8 mouse cellular contexts compared by ENCODE assay signal in the genomic region with DNA sequence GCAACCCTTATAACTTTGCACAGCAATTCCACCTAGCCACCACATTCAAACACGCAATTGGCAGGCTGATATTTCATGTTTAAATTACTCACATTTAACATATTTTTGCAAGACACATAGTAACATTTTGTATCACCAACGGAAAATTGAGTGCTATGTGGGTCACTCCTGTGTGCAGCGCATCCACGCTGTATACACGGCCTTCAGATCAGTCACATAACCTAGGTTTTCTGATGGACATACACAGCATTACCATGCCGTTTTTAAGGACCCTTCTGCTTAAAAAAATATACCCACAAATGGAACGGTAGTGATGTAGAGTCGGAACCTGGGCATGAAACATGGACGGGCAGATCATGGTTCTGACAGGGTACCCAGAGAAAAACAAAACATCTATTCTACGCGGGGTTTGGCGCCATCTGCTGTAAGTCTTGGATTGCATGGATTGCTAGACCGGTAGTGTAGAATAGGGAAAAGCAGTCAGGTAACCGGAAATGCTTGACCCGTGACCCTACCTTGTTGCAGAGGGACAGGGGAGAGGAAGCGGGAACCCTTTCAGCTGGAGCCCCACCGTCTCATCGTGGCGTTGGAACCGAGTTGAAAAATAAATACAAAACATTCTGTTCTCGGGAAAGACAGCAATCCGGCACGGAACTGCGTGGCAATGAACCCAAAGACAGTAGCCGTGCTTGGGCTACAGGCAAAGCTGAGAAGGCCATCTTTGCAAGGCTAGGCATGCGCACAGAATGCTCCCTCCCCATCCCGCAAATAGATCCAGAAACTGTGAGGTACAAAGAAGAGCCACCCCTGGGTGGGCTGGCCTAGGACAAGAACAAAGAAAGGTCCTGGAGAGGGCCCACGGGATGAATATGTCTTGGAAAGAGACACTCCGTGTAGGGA. TPM values are rescaled to one million over a fixed set of nuclear protein-coding genes. Genes with fewer than 3 reads are reported as not detected.
DNase-seq lines count a peak whose midpoint lies in the region; ATAC-seq and TF ChIP-seq lines count a peak whose summit lies in the region.

No protein-coding gene starts in this region.

- 43% methylated on average over 29 of the region's 29 CpGs for WGBS in forebrain, embryonic 15.5 days
- WGBS in hindbrain, embryonic 10.5 days = 44% methylated on average over 29 of the region's 29 CpGs
- 37% methylated on average over 29 of the region's 29 CpGs for WGBS in lung, adult 2 months

- no peak overlapping the region for H3K4me3 ChIP-seq in MEL (ENCODE audit: control insufficient read depth in 1 of 2, insufficient read depth in 1 of 2, low read depth in 2 of 2, low read length in 2 of 2)
- H3K4me3 ChIP-seq in forebrain, embryonic 15.5 days = peak overlapping the region; percentile 8; the same call in 1 of the 2 replicates
- 0 out of 2 replicates have a peak overlapping the region, but pooled peaks have one; percentile 23 for H3K4me3 ChIP-seq in hindbrain, embryonic 10.5 days
- H3K4me3 ChIP-seq in layer of hippocampus, adult 2 months = peak overlapping the region; percentile 30; the same call in 1 of the 2 replicates
- peak overlapping the region; percentile 11 for H3K4me3 ChIP-seq in lung, adult 2 months (replicated peaks; ENCODE audit: extremely low read depth, low read depth, low read length)

- peak; percentile 37 for DNase-seq in MEL (ENCODE audit: low read depth, low spot score)
- DNase-seq in cerebellum, adult 11 months = peak; percentile 50
- DNase-seq in hindbrain, embryonic 10.5 days (ENCODE audit: low spot score) = peak; percentile 65
- peak; percentile 77 for DNase-seq in layer of hippocampus, adult 2 months (ENCODE audit: low spot score in 2 of 2)
- DNase-seq in lung, adult 2 months = peak; percentile 63
- DNase-seq in ovary, postnatal 36 days (ENCODE audit: low spot score) = peak; percentile 66
- no peak for DNase-seq in spleen, postnatal 14 days (ENCODE audit: low spot score in 2 of 2)

- ATAC-seq in forebrain, embryonic 15.5 days (replicated peaks) = peak; percentile 46

- no peak overlapping the region for H3K27ac ChIP-seq in MEL (ENCODE audit: control insufficient read depth, low read depth, low read length)
- H3K27ac ChIP-seq in forebrain, embryonic 15.5 days (replicated peaks) = no peak overlapping the region
- no peak overlapping the region for H3K27ac ChIP-seq in hindbrain, embryonic 10.5 days
- H3K27ac ChIP-seq in layer of hippocampus, adult 2 months = no peak overlapping the region

- TF ChIP-seq RAD21 in MEL (IDR thresholded peaks at IDR 0.05; ENCODE audit: low read depth, low read length) = peak; percentile 77

- peak overlapping the region; percentile 22 for H3K4me2 ChIP-seq in forebrain, embryonic 15.5 days (replicated peaks)

- no peaks in the 10 kb centered on the region for H3K79me2 ChIP-seq in MEL (ENCODE audit: control insufficient read depth, insufficient read depth, low read length, poor library complexity)

- no peaks in the 10 kb centered on the region; a peak in 1 of 4 replicates for H3K27me3 ChIP-seq in MEL (ENCODE audit: control insufficient read depth in 1 of 2, insufficient read depth in 2 of 2, low read length in 2 of 2)
- no peaks in the 10 kb centered on the region for H3K27me3 ChIP-seq in forebrain, embryonic 15.5 days
- peaks cover 7% of the 10 kb centered on the region; the same call in 1 of the 2 replicates for H3K27me3 ChIP-seq in hindbrain, embryonic 10.5 days (ENCODE audit: insufficient read depth, poor library complexity, severe bottlenecking)

- peak; percentile 48 to 67 (median 59) for TF ChIP-seq CTCF in MEL (IDR thresholded peaks at IDR 0.05 in 2 of 3, conservative IDR thresholded peaks at IDR 0.05 in 1 of 3; ENCODE audit: control insufficient read depth in 1 of 3, insufficient read depth in 1 of 3, low read depth in 2 of 3, low read length in 3 of 3, poor library complexity in 1 of 3, severe bottlenecking in 1 of 3)
- TF ChIP-seq CTCF in layer of hippocampus, adult 2 months (conservative IDR thresholded peaks at IDR 0.05) = peak; percentile 85
- peak; percentile 47 for TF ChIP-seq CTCF in lung, adult 2 months (IDR thresholded peaks at IDR 0.05; ENCODE audit: insufficient read depth, low read length)

- H3K9ac ChIP-seq in MEL (ENCODE audit: control insufficient read depth, low read depth, low read length, poor library complexity, severe bottlenecking) = no peak overlapping the region
- H3K9ac ChIP-seq in forebrain, embryonic 15.5 days (replicated peaks) = no peak overlapping the region

- H3K4me1 ChIP-seq in MEL (ENCODE audit: control insufficient read depth in 1 of 2, insufficient read depth in 2 of 2, low read length in 2 of 2) = peaks cover under 1 to 4% of the 10 kb centered on the region in 2 experiments
- H3K4me1 ChIP-seq in forebrain, embryonic 15.5 days = peaks cover 4% of the 10 kb centered on the region; the same call in 1 of the 2 replicates
- H3K4me1 ChIP-seq in hindbrain, embryonic 10.5 days (replicated peaks) = peaks cover 8% of the 10 kb centered on the region; the same call in 1 of the 2 replicates
- H3K4me1 ChIP-seq in lung, adult 2 months (ENCODE audit: control insufficient read depth, insufficient read depth, low read length) = 0 out of 2 replicates have a peak, but pooled peaks cover 3% of the 10 kb centered on the region

- no peaks in the 10 kb centered on the region for H3K9me3 ChIP-seq in MEL (replicated peaks; ENCODE audit: insufficient read depth, low read length)
- no peaks in the 10 kb centered on the region for H3K9me3 ChIP-seq in forebrain, embryonic 15.5 days
- H3K9me3 ChIP-seq in hindbrain, embryonic 10.5 days = no peaks in the 10 kb centered on the region

- peaks cover 0 to 2% of the 10 kb centered on the region in 2 experiments; a peak in 1 of 4 replicates for H3K36me3 ChIP-seq in MEL (ENCODE audit: control insufficient read depth in 1 of 2, insufficient read depth in 2 of 2, low read length in 2 of 2)
- no peaks in the 10 kb centered on the region for H3K36me3 ChIP-seq in forebrain, embryonic 15.5 days
- H3K36me3 ChIP-seq in hindbrain, embryonic 10.5 days = no peaks in the 10 kb centered on the region

- TF ChIP-seq POLR2A in MEL (IDR thresholded peaks at IDR 0.05; ENCODE audit: control insufficient read depth in 1 of 2, insufficient read depth in 1 of 2, low read depth in 1 of 2, low read length in 2 of 2, poor library complexity in 1 of 2) = no peak
- TF ChIP-seq POLR2A in lung, adult 2 months (IDR thresholded peaks at IDR 0.05; ENCODE audit: borderline replicate concordance, extremely low read depth, low read depth, low read length) = no peak

- no peak for TF ChIP-seq EP300 in MEL (IDR thresholded peaks at IDR 0.05; ENCODE audit: low read depth in 1 of 2, low read length in 2 of 2)

TF ChIP-seq in MEL, 35 proteins besides CTCF, POLR2A, EP300 and RAD21:
- peak; percentile 72 for TF ChIP-seq SMC3 (IDR thresholded peaks at IDR 0.05; ENCODE audit: low read depth, low read length)
- no peak for TF ChIP-seq NRF1 (IDR thresholded peaks at IDR 0.05; ENCODE audit: insufficient read depth, low read depth, low read length, poor library complexity, severe bottlenecking)
- peak; percentile 53 for TF ChIP-seq ZC3H11A (IDR thresholded peaks at IDR 0.05; ENCODE audit: low read depth, low read length)
- TF ChIP-seq KAT2A (conservative IDR thresholded peaks at IDR 0.05; ENCODE audit: low read depth, low read length) = no peak

RNA-seq across cellular contexts. Expression of gene Ppef2, which starts 16.5 kb away (rescaled TPM):
- 0.04 TPM in 1 of 2 replicates, not detected in the other for total RNA-seq in MEL (2012; rRNA removed)
- polyA plus RNA-seq in MEL (2012; ENCODE audit: insufficient read depth in 1 of 2, insufficient read length in 2 of 2, low read depth in 1 of 2, low replicate concordance in 2 of 2, missing spikeins in 1 of 2) = under 1 TPM in 1 of 2 experiments, not detected in 1; 0.08 TPM
- polyA plus RNA-seq in forebrain, embryonic 15.5 days (2015; fragmentation: Nextera tagmentation; extraction: Ambion mirVana) = 0.09 and 0.22 TPM in 2 replicates
- polyA plus RNA-seq in hindbrain, embryonic 10.5 days (2016; fragmentation: Nextera tagmentation; extraction: Ambion mirVana) = 0.16 and 0.22 TPM in 2 replicates
- total RNA-seq in layer of hippocampus, adult 2 months (2021) = 1 to 10 TPM; 1.0 to 1.1 TPM
- polyA plus RNA-seq in lung, adult 2 months (2012; rRNA removed) = 2.6 and 3.1 TPM in 2 replicates

RNA-seq across cellular contexts. Expression of gene U90926, which starts 24.4 kb away (rescaled TPM):
- total RNA-seq in MEL (2012; rRNA removed) = not detected in 2 replicates
- not detected for polyA plus RNA-seq in MEL (2012; ENCODE audit: insufficient read depth in 1 of 2, insufficient read length in 2 of 2, low read depth in 1 of 2, low replicate concordance in 2 of 2, missing spikeins in 1 of 2)
- not detected in 2 replicates for polyA plus RNA-seq in forebrain, embryonic 15.5 days (2015; fragmentation: Nextera tagmentation; extraction: Ambion mirVana)
- polyA plus RNA-seq in hindbrain, embryonic 10.5 days (2016; fragmentation: Nextera tagmentation; extraction: Ambion mirVana) = not detected in 2 replicates
- total RNA-seq in layer of hippocampus, adult 2 months (2021) = not detected
- polyA plus RNA-seq in lung, adult 2 months (2012; rRNA removed) = not detected in 2 replicates

RNA-seq across cellular contexts. Expression of gene Naaa, which starts 38.4 kb away (rescaled TPM):
- 2.2 TPM in 2 replicates for total RNA-seq in MEL (2012; rRNA removed)
- 1 to 10 TPM in 1 of 2 experiments, not detected in 1; 6.7 TPM for polyA plus RNA-seq in MEL (2012; ENCODE audit: insufficient read depth in 1 of 2, insufficient read length in 2 of 2, low read depth in 1 of 2, low replicate concordance in 2 of 2, missing spikeins in 1 of 2)
- 7.6 and 11.5 TPM in 2 replicates for polyA plus RNA-seq in forebrain, embryonic 15.5 days (2015; fragmentation: Nextera tagmentation; extraction: Ambion mirVana)
- polyA plus RNA-seq in hindbrain, embryonic 10.5 days (2016; fragmentation: Nextera tagmentation; extraction: Ambion mirVana) = 3.8 and 5.7 TPM in 2 replicates
- 10 to 100 TPM; 50.1 to 51.0 TPM for total RNA-seq in layer of hippocampus, adult 2 months (2021)
- polyA plus RNA-seq in lung, adult 2 months (2012; rRNA removed) = 81.2 and 91.1 TPM in 2 replicates

Comparison
In these comparisons a context has a peak if more than half of its experiments do, and no peak if none do; other contexts are left out.
1. DNase-seq: peak in MEL (single experiment), cerebellum, adult 11 months (single experiment), hindbrain, embryonic 10.5 days (single experiment), layer of hippocampus, adult 2 months (2 of 2), lung, adult 2 months (single experiment) and ovary, postnatal 36 days (single experiment); none in spleen, postnatal 14 days (0 of 2).
2. H3K4me3 ChIP-seq: peak in forebrain, embryonic 15.5 days (single experiment), hindbrain, embryonic 10.5 days (single experiment), layer of hippocampus, adult 2 months (single experiment) and lung, adult 2 months (single experiment); none in MEL (0 of 2).
3. Peak in every context shown above with its lines, with median percentiles within 50 percentile points of each other: CTCF ChIP-seq.